Mouse (Mus musculus): ENCODE data around the gene 4931428F04Rik.

GRCm38 (mm10) chr8:105303874-105304273 lies 14.2 kb upstream of the 4931428F04Rik start:
- no peak for TF ChIP-seq CTCF (IDR thresholded peaks at IDR 0.05; ENCODE audit: low read depth)
- TF ChIP-seq EP300 (IDR thresholded peaks at IDR 0.05; ENCODE audit: low read depth), result no peak

Data from liver, postnatal 0 days (tissue).